Mouse (Mus musculus): ENCODE data around the gene Efcab7. TPM values are rescaled to one million over a fixed set of nuclear protein-coding genes. Genes with fewer than 3 reads are reported as not detected.
A peak's percentile ranks its signal among the peaks of the same experiment; 100 is the strongest.

The Efcab7 gene
- polyA plus RNA-seq, 1 experiment from 2014 or later, result 22.7 TPM

- no peaks in the 10 kb centered on the region for H3K9me3 ChIP-seq (ENCODE audit: control insufficient read depth, low read length)
- H3K27me3 ChIP-seq (ENCODE audit: control insufficient read depth, insufficient read depth, low read depth, low read length), result no peaks in the 10 kb centered on the region
- no peaks in the 10 kb centered on the region for H3K36me3 ChIP-seq (ENCODE audit: control insufficient read depth, insufficient read depth, low read length)
- no peak overlapping the region for H3K4me3 ChIP-seq (ENCODE audit: low read length)
- peak overlapping the region; percentile 86; the same call in 1 of the 2 replicates for H3K4me2 ChIP-seq (ENCODE audit: low read depth, low read length)
- ATAC-seq (ENCODE audit: low read depth), result no peak
- no peak overlapping the region for H3K9ac ChIP-seq (ENCODE audit: low read length)
- 42% methylated on average over 6 of the region's 6 CpGs for WGBS
- H3K27ac ChIP-seq (ENCODE audit: low read length), result no peak overlapping the region
- H3K4me1 ChIP-seq (replicated peaks; ENCODE audit: control insufficient read depth, insufficient read depth, low read length), result peaks cover 18% of the 10 kb centered on the region
These were observed 99.5 kb downstream of the Efcab7 start for GRCm38 (mm10) chr4:99928521-99928920.

GRCm38 (mm10) chr4:99929149-99929612 lies 100.2 kb downstream of the Efcab7 start, which contains the start of gene Pgm1:
TSS of gene Pgm1 (plus strand) at chr4:99929414.
- peak; percentile 84 for ATAC-seq (ENCODE audit: low read depth)
- H3K27me3 ChIP-seq (ENCODE audit: control insufficient read depth, insufficient read depth, low read depth, low read length), result no peaks in the 10 kb centered on the region
- H3K36me3 ChIP-seq (ENCODE audit: control insufficient read depth, insufficient read depth, low read length), result no peaks in the 10 kb centered on the region
- peak within 1 kb of the TSS; percentile 74 for H3K9ac ChIP-seq (ENCODE audit: low read length)
- H3K4me1 ChIP-seq (replicated peaks; ENCODE audit: control insufficient read depth, insufficient read depth, low read length), result peaks cover 18% of the 10 kb centered on the region
- H3K4me3 ChIP-seq (ENCODE audit: low read length), result peak within 1 kb of the TSS; percentile 78
- H3K9me3 ChIP-seq (ENCODE audit: control insufficient read depth, low read length), result no peaks in the 10 kb centered on the region
- peak within 1 kb of the TSS; percentile 95 for H3K27ac ChIP-seq (ENCODE audit: low read length)
- WGBS, result 3% methylated on average over 23 of the region's 23 CpGs
- H3K4me2 ChIP-seq (ENCODE audit: low read depth, low read length), result peak within 1 kb of the TSS; percentile 86

- WGBS, result 1% methylated on average over 56 of the region's 57 CpGs
- Histone ChIP-seq H3K9me3 (ENCODE audit: control insufficient read depth, low read length) (no peaks in the 10 kb centered on the region), H3K9ac (ENCODE audit: low read length) (peak within 1 kb of the TSS; percentile 74), H3K27me3 (ENCODE audit: control insufficient read depth, insufficient read depth, low read depth, low read length) (no peaks in the 10 kb centered on the region), H3K4me3 (ENCODE audit: low read length) (peak within 1 kb of the TSS; percentile 78), H3K4me1 (replicated peaks; ENCODE audit: control insufficient read depth, insufficient read depth, low read length) (peaks cover 18% of the 10 kb centered on the region), H3K27ac (ENCODE audit: low read length) (peak within 1 kb of the TSS; percentile 95), H3K36me3 (ENCODE audit: control insufficient read depth, insufficient read depth, low read length) (no peaks in the 10 kb centered on the region), H3K4me2 (ENCODE audit: low read depth, low read length) (peak within 1 kb of the TSS; percentile 86)
- peak; percentile 93 for ATAC-seq (ENCODE audit: low read depth)
These were observed 100.9 kb downstream of the Efcab7 start, which contains the start of gene Itgb3bp for GRCm38 (mm10) chr4:99929613-99930517. TSS of gene Itgb3bp (minus strand) at chr4:99929813.

GRCm38 (mm10) chr4:99930518-99931239 lies 101.7 kb downstream of the Efcab7 start:
- H3K9ac ChIP-seq (ENCODE audit: low read length), result peak overlapping the region; percentile 46; the same call in 1 of the 2 replicates
- no peaks in the 10 kb centered on the region for H3K27me3 ChIP-seq (ENCODE audit: control insufficient read depth, insufficient read depth, low read depth, low read length)
- H3K4me3 ChIP-seq (ENCODE audit: low read length), result peak overlapping the region; percentile 78
- no peaks in the 10 kb centered on the region for H3K36me3 ChIP-seq (ENCODE audit: control insufficient read depth, insufficient read depth, low read length)
- no peaks in the 10 kb centered on the region for H3K9me3 ChIP-seq (ENCODE audit: control insufficient read depth, low read length)
- H3K4me1 ChIP-seq (replicated peaks; ENCODE audit: control insufficient read depth, insufficient read depth, low read length), result peaks cover 18% of the 10 kb centered on the region
- peak overlapping the region; percentile 95 for H3K27ac ChIP-seq (ENCODE audit: low read length)
- H3K4me2 ChIP-seq (ENCODE audit: low read depth, low read length), result peak overlapping the region; percentile 86
- 37% methylated on average over 10 of the region's 10 CpGs for WGBS
- peak; percentile 26 for ATAC-seq (ENCODE audit: low read depth)

GRCm38 (mm10) chr4:99931240-99931580 lies 102.2 kb downstream of the Efcab7 start:
- no peak for ATAC-seq (ENCODE audit: low read depth)
- Histone ChIP-seq H3K4me2 (ENCODE audit: low read depth, low read length) (peak overlapping the region; percentile 86), H3K4me3 (ENCODE audit: low read length) (peak overlapping the region; percentile 78), H3K9me3 (ENCODE audit: control insufficient read depth, low read length) (no peaks in the 10 kb centered on the region), H3K27ac (ENCODE audit: low read length) (peak overlapping the region; percentile 95), H3K27me3 (ENCODE audit: control insufficient read depth, insufficient read depth, low read depth, low read length) (no peaks in the 10 kb centered on the region), H3K4me1 (replicated peaks; ENCODE audit: control insufficient read depth, insufficient read depth, low read length) (peaks cover 18% of the 10 kb centered on the region), H3K9ac (ENCODE audit: low read length) (peak overlapping the region; percentile 46; the same call in 1 of the 2 replicates), H3K36me3 (ENCODE audit: control insufficient read depth, insufficient read depth, low read length) (no peaks in the 10 kb centered on the region)
- 72% methylated on average over 11 of the region's 11 CpGs for WGBS

- no peak overlapping the region for H3K27ac ChIP-seq (ENCODE audit: low read length)
- H3K36me3 ChIP-seq (ENCODE audit: control insufficient read depth, insufficient read depth, low read length), result no peaks in the 10 kb centered on the region
- no peaks in the 10 kb centered on the region for H3K9me3 ChIP-seq (ENCODE audit: control insufficient read depth, low read length)
- no peak for ATAC-seq (ENCODE audit: low read depth)
- peaks cover 18% of the 10 kb centered on the region for H3K4me1 ChIP-seq (replicated peaks; ENCODE audit: control insufficient read depth, insufficient read depth, low read length)
- 86% methylated on average over 4 of the region's 4 CpGs for WGBS
- H3K9ac ChIP-seq (ENCODE audit: low read length), result peak overlapping the region; percentile 8; the same call in 1 of the 2 replicates
- H3K4me2 ChIP-seq (ENCODE audit: low read depth, low read length), result no peak overlapping the region
- no peaks in the 10 kb centered on the region for H3K27me3 ChIP-seq (ENCODE audit: control insufficient read depth, insufficient read depth, low read depth, low read length)
- H3K4me3 ChIP-seq (ENCODE audit: low read length), result no peak overlapping the region
These were observed 102.8 kb downstream of the Efcab7 start for GRCm38 (mm10) chr4:99931807-99932206.

- no peak for ATAC-seq (ENCODE audit: low read depth)
- no peak overlapping the region for H3K4me2 ChIP-seq (ENCODE audit: low read depth, low read length)
These were observed 105.9 kb downstream of the Efcab7 start for GRCm38 (mm10) chr4:99934859-99935258.

GRCm38 (mm10) chr4:99936278-99936677 lies 107.3 kb downstream of the Efcab7 start:
- ATAC-seq (ENCODE audit: low read depth), result no peak
- Histone ChIP-seq H3K9ac (ENCODE audit: low read length) (no peak overlapping the region), H3K4me3 (ENCODE audit: low read length) (no peak overlapping the region), H3K9me3 (ENCODE audit: control insufficient read depth, low read length) (no peaks in the 10 kb centered on the region), H3K27me3 (ENCODE audit: control insufficient read depth, insufficient read depth, low read depth, low read length) (no peaks in the 10 kb centered on the region), H3K4me2 (ENCODE audit: low read depth, low read length) (no peak overlapping the region), H3K36me3 (ENCODE audit: control insufficient read depth, insufficient read depth, low read length) (no peaks in the 10 kb centered on the region), H3K27ac (ENCODE audit: low read length) (no peak overlapping the region), H3K4me1 (replicated peaks; ENCODE audit: control insufficient read depth, insufficient read depth, low read length) (peaks cover 10% of the 10 kb centered on the region)
- 84% methylated on average over 5 of the region's 5 CpGs for WGBS

More at GRCm38 (mm10) chr4:99934859-99935258, 105.9 kb downstream of the Efcab7 start:
- Histone ChIP-seq H3K4me3 (ENCODE audit: low read length) (no peak overlapping the region), H3K36me3 (ENCODE audit: control insufficient read depth, insufficient read depth, low read length) (no peaks in the 10 kb centered on the region), H3K9me3 (ENCODE audit: control insufficient read depth, low read length) (no peaks in the 10 kb centered on the region), H3K4me1 (replicated peaks; ENCODE audit: control insufficient read depth, insufficient read depth, low read length) (peaks cover 17% of the 10 kb centered on the region), H3K27ac (ENCODE audit: low read length) (no peak overlapping the region), H3K9ac (ENCODE audit: low read length) (no peak overlapping the region), H3K27me3 (ENCODE audit: control insufficient read depth, insufficient read depth, low read depth, low read length) (no peaks in the 10 kb centered on the region)
- WGBS, result 74% methylated on average over 7 of the region's 7 CpGs
